Mouse (Mus musculus) cortical plate, adult 2 months (tissue): ENCODE measurements around the gene Megf9. TPM values are rescaled to one million over a fixed set of nuclear protein-coding genes. Genes with fewer than 3 reads are reported as not detected.
A peak's percentile ranks its signal among the peaks of the same experiment; 100 is the strongest.

Source experiments
- H3K27ac ChIP-seq: fragments of 200-500 bp; 2 replicates; pipeline ENCODE4 v1.5.1; 2012; ENCODE audit warnings: low read length, control low read depth, inconsistent platforms; ENCODE audit not compliant: insufficient read depth
- H3K4me1 ChIP-seq: fragments of 200-500 bp; 2 replicates; pipeline ENCODE4 v1.6.1; 2011; ENCODE audit warnings: low read length; ENCODE audit not compliant: control insufficient read depth, insufficient read depth
- H3K4me3 ChIP-seq: fragments of 200-500 bp; 2 replicates; pipeline ENCODE4 v1.5.1; 2011; ENCODE audit warnings: mild to moderate bottlenecking, low read length, control low read depth; ENCODE audit not compliant: insufficient read depth
- CTCF ChIP-seq: fragments of 200-500 bp; IDR thresholded peaks from 2 replicates; pipeline ENCODE4 v1.5.1; 2011; ENCODE audit warnings: mild to moderate bottlenecking, control low read depth, low read length; ENCODE audit not compliant: insufficient read depth; ENCODE audit errors: extremely low read depth
- POLR2A ChIP-seq: fragments of 200-500 bp; IDR thresholded peaks from 2 replicates; pipeline ENCODE4 v1.6.1; 2011; ENCODE audit warnings: mild to moderate bottlenecking, low read length, control low read depth; ENCODE audit not compliant: insufficient read depth; ENCODE audit errors: extremely low read depth
- polyA plus RNA-seq: library from polyadenylated mRNA; depleted of rRNA; stranded (reverse); fragments of >200 nt; gene quantifications from 2 replicates; pipeline ENCODE4 v1.2.3, GENCODE M21; 2012; rRNA removed

Megf9 gene
- 36.7 and 38.2 TPM in 2 replicates for polyA plus RNA-seq

DNA sequence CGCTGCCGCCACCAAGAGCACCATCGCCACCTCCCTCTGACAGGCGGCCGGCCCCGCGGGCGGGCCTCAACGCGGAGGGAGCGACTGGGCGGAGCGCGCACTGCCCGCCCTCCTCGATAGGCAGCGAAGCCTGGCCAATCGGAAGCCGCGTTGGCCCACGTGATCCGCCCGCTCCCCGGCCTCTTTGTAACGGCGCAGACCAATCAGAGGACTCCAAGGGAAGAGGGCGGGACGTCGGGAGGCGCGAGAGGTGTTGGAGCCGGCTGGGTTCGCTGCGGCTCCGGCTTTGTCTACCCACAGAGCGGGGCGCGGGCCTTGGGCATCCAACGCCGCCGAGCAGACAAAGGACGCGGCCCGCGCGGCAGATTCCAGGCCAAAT is at the start of gene Megf9:
Gene Megf9, minus strand, starts transcription at position 105 of the 379 bp plus-strand sequence.
- Histone ChIP-seq H3K4me3 (peak within 1 kb of the TSS; percentile 99), H3K27ac (peak within 1 kb of the TSS; percentile 94), H3K4me1 (peaks cover 6% of the 10 kb centered on the region)
- TF ChIP-seq CTCF (no peak), POLR2A (peak; percentile 86)

GRCm38 (mm10) chr4:70579654-70580053 is 44.9 kb upstream of the Megf9 start:
- H3K4me3 ChIP-seq = no peak overlapping the region
- H3K27ac ChIP-seq = no peak overlapping the region
- H3K4me1 ChIP-seq = no peaks in the 10 kb centered on the region
- TF ChIP-seq POLR2A (no peak), CTCF (peak; percentile 81)

DNA sequence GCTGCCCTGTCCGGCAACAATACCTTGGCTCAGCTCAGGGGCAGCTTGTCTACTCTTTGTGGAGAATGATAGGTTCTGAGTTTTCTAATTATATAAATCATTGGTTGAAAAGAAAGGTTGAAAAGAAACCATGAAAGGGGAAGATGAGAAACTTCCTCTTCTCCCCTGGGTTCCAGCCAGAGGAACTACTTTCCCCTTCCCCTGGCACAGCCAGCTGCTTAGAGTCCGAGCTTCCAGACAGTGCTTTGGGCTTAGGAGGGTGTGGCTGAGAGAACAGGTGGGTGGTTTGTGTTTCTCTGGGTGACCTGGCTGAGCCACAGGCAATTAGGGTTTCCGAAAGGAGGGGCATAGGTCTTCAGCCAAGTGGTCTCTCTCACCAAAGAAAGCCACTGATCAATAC is 43.5 kb upstream of the Megf9 start:
- no peak overlapping the region for H3K27ac ChIP-seq
- no peak overlapping the region for H3K4me3 ChIP-seq
- H3K4me1 ChIP-seq = no peaks in the 10 kb centered on the region
- TF ChIP-seq POLR2A (no peak), CTCF (no peak)

DNA sequence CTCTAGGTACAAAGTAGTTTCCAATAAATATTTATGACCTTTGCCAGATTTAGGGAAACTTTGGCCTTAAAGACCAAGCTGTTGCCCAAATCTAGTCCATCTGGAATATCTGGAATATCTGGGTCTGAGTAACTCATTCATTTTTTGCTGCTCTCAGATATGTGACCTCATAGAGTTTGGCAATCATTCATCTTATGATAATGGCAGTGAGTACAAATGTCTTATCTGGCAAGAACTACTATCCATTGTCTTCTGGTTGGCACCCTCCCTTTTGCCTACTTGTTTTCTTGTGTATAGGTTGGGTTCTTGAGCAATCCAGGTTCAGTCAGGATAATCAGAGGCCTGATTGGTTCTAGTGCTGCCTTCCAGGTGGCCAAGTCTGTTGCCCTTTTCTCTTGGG is 41.3 kb upstream of the Megf9 start:
- no peaks in the 10 kb centered on the region for H3K4me1 ChIP-seq
- no peak overlapping the region for H3K4me3 ChIP-seq
- no peak overlapping the region for H3K27ac ChIP-seq
- no peak for TF ChIP-seq CTCF
- TF ChIP-seq POLR2A = no peak

DNA sequence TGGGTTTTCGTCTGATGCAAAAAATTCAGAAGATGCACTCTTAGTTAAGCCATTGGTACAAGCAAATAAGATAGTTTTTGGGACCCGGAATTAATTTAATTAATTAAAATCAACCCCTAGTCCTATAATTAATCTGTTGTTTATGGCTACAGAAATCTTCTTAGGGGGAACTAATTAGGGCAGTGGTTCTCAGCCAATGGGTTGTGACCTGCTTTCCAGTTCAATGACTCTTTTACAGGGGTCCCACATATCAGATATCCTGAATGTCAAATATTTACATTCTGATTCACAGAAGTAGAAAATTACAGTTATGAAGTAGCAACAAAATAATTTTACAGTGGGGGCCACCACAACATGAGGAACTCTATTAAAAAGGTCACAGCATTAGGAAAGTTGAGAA is 39.1 kb upstream of the Megf9 start:
- Histone ChIP-seq H3K4me1 (no peaks in the 10 kb centered on the region), H3K27ac (no peak overlapping the region), H3K4me3 (no peak overlapping the region)
- TF ChIP-seq CTCF (no peak), POLR2A (no peak)

DNA sequence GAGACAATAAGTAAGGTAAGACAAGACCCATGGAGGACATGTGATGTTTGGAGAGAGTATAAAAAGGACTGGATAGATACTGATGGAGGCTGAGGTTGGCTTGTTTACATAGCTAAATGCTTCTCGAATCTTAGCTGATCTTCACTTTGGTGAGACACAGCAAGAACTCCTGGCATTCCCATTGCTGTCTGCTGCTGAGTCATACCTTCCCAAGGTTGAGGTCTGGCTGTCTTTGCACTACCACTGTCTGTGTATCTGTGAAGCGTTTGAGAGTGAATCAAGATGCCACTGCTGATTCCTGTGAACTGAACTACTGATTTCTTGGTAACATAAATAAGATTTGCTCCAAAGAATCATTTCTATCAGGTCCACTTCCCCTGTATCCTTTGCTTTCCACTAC is 19.1 kb upstream of the Megf9 start:
- H3K4me3 ChIP-seq = no peak overlapping the region
- TF ChIP-seq CTCF = no peak
- no peak for TF ChIP-seq POLR2A
- H3K27ac ChIP-seq = no peak overlapping the region
- H3K4me1 ChIP-seq = no peaks in the 10 kb centered on the region

DNA sequence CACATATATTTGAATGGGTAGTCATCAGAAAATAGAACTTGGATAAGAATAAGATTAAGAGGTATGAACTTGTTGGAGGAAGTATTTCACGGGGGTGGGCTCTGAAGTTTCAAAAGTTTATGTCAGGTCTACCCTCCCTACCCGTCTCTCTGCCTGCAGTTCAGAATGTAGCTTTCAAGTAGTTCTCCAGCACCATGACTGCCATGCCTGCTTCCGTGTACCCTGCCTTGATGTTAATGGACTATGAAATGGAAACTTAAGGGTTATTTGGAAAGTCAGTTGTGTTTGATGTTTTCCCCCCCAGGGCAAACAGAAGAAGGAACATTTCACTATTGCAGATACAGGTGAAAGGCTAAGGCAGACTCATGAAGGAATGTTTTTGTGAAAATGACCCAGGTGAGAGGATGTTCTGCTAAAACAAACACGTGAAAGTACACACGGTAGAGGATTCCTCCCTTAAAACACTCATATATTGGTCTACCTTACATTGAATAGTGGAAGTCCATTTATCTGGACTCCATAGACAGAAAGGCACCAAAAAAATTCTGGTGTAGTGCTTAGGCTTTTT is 18.5 kb upstream of the Megf9 start:
- Histone ChIP-seq H3K4me1 (no peaks in the 10 kb centered on the region), H3K4me3 (no peak overlapping the region), H3K27ac (no peak overlapping the region)
- no peak for TF ChIP-seq POLR2A
- TF ChIP-seq CTCF = no peak

DNA sequence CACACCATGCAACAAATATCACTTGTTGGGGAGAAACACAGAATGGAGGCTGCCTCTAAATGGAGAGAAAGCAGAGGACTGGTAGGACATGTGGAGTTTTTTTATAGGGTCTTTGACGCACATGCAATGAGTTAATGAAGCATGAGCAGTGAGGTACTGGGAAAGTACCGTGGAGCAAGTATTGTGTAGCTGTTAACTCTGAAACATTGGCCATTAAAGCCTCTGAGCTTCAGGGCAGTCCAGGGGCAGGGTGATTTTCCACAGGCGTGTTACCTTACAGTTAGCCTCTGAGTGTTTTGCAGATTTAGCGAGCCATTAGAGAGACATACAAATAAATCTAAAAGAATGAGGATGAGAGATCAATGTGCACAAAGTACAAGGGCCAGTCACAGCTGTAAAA is 17.3 kb upstream of the Megf9 start:
- H3K27ac ChIP-seq = no peak overlapping the region
- TF ChIP-seq CTCF = no peak
- TF ChIP-seq POLR2A = no peak
- no peak overlapping the region for H3K4me3 ChIP-seq
- no peaks in the 10 kb centered on the region for H3K4me1 ChIP-seq

DNA sequence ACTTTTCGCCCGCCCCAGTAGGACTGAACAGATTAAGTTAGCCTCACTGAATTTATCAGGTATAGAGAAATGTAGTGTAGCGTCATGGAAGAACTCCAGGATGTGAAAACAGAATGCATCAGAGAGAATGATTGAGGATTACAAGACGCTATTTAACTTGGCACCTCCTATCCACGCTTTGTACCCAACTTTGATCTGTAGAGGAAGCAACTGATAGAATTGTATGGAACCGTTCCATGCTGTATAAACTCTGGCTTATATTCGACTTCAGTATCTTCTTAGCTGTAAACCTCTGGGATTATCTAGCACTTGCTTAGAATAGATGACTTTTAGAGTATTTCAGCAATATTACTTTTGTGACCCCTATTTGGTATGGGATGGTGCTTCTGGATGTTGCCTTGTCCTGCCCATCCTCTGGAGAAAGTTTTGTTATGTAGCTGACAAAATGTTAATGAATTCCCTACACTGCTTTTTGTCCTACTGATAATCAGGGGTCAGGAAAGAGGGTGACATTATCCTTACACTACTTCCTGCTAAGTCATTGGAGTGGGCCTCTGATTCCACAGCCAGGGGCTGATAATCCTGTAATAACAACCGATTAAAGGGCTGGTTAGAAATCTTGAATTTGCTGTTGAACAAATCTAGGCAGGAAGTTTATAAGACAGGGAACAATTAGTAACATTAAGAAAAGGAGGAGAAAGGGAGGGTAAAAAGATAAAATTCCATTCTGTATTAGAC is 12.8 kb upstream of the Megf9 start:
- Histone ChIP-seq H3K27ac (no peak overlapping the region), H3K4me3 (no peak overlapping the region), H3K4me1 (no peaks in the 10 kb centered on the region)
- TF ChIP-seq POLR2A = no peak
- TF ChIP-seq CTCF = no peak

DNA sequence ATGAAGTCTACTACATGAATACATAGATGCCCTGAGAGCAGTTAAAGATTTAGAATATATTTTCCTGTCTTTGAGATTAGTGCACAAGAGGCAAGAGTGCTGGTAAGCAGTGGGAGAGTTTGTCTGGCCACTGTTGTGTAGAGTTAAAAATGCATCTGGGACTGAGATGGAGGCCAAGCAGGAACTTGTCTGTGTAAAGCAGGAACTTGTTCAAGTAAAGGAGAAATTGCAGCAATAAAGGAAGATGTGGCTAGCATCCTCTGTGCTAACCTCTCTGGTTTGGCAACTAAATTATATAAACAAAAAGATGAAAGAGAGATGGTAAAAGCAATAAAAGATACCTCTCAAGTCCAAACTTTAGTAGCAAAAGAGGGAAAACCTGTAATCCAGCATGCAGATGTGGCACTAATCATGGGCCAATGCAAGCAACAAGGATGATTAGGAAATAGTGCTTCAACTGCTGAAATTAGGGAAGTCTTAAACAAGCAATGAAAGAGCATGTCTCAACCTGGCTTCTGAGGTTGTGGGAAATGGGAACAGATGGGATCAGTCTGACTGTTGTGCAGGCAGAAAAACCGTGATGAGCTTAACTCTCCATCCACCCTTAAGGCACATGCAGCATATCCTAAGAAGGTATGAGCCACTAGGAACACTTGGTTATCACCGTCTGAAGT is 11.2 kb upstream of the Megf9 start:
- no peak overlapping the region for H3K27ac ChIP-seq
- no peak overlapping the region for H3K4me3 ChIP-seq
- H3K4me1 ChIP-seq = no peaks in the 10 kb centered on the region
- TF ChIP-seq POLR2A (no peak), CTCF (no peak)
